Mouse (Mus musculus) midbrain, embryonic 16.5 days (tissue): ENCODE data around the gene Plxnd1. TPM values are rescaled to one million over a fixed set of nuclear protein-coding genes. Genes with fewer than 3 reads are reported as not detected.

Source experiments
- ATAC-seq: fragments of 200-750 bp; cut with Nextera tagmentation; 2 replicates; pipeline ENCODE4 v1.8.0; 2017; ENCODE audit warnings: moderate TSS enrichment
- H3K27ac ChIP-seq: fragments of 300-500 bp; sonication (generic); 2 replicates; pipeline ENCODE4 v1.5.1; 2014; ENCODE audit warnings: mild to moderate bottlenecking, low read length, mixed read lengths
- H3K27me3 ChIP-seq: fragments of 300-500 bp; sonication (generic); 2 replicates; pipeline ENCODE4 v1.6.1; 2014; ENCODE audit warnings: low read depth, low read length, mixed read lengths; ENCODE audit not compliant: control insufficient read depth, insufficient read depth
- H3K36me3 ChIP-seq: fragments of 300-500 bp; sonication (generic); 2 replicates; pipeline ENCODE4 v1.6.1; 2014; ENCODE audit warnings: mild to moderate bottlenecking, low read length, moderate library complexity, mixed read lengths; ENCODE audit not compliant: control insufficient read depth, insufficient read depth
- H3K4me1 ChIP-seq: fragments of 300-500 bp; sonication (generic); 2 replicates; pipeline ENCODE4 v1.6.1; 2014; ENCODE audit warnings: mild to moderate bottlenecking, low read length, mixed read lengths; ENCODE audit not compliant: control insufficient read depth, insufficient read depth
- H3K4me2 ChIP-seq: fragments of 300-500 bp; sonication (generic); 2 replicates; pipeline ENCODE4 v1.6.1; 2014; ENCODE audit warnings: mild to moderate bottlenecking, low read length, mixed read lengths
- H3K4me3 ChIP-seq: fragments of 300-500 bp; sonication (generic); 2 replicates; pipeline ENCODE4 v1.5.1; 2014; ENCODE audit warnings: low read depth, mild to moderate bottlenecking, low read length, moderate library complexity, mixed read lengths
- H3K9ac ChIP-seq: fragments of 300-500 bp; sonication (generic); 2 replicates; pipeline ENCODE4 v1.6.1; 2014; ENCODE audit warnings: low read depth, low read length, mixed read lengths
- H3K9me3 ChIP-seq: fragments of 300-500 bp; sonication (generic); replicated peaks from 2 replicates; pipeline ENCODE4 v1.6.1; 2014; ENCODE audit warnings: mild to moderate bottlenecking, low read length, mixed read lengths; ENCODE audit not compliant: control insufficient read depth, poor library complexity, severe bottlenecking
- WGBS: fragments of 180-500 bp; shearing (Covaris S2); extraction: QIAGEN DNeasy Blood & Tissue Kit; methylation state at CpG from one replicate; pipeline ENCODE4 v1.1.7; 2014; 5-methylcytosine and 5-hydroxymethylcytosine counted together
- polyA plus RNA-seq: library from polyadenylated mRNA; unstranded; fragments of >200 nt; fragmentation: Nextera tagmentation; extraction: Ambion mirVana; gene quantifications from 2 replicates; pipeline ENCODE4 v1.2.1, GENCODE M21; 2015

Gene Plxnd1
- polyA plus RNA-seq, 1 experiment from 2014 or later: 7.5 TPM

GRCm38 (mm10) chr6:115994146-115994876 is 494 bp downstream of the Plxnd1 start:
- Histone ChIP-seq H3K9me3 (no peaks in the 10 kb centered on the region), H3K4me1 (peaks cover 14% of the 10 kb centered on the region), H3K27ac (no peak overlapping the region; the same call in 1 of the 2 replicates), H3K9ac (peak overlapping the region; percentile 57), H3K27me3 (peaks cover 46% of the 10 kb centered on the region), H3K4me3 (peak overlapping the region; percentile 52), H3K36me3 (no peaks in the 10 kb centered on the region), H3K4me2 (peak overlapping the region; percentile 90)
- peak; percentile 13; the same call in 1 of the 2 replicates for ATAC-seq
- under 1% methylated on average over 66 of the region's 93 CpGs for WGBS

- H3K4me2 ChIP-seq: peak overlapping the region; percentile 90
- peak overlapping the region; percentile 52 for H3K4me3 ChIP-seq
- no peaks in the 10 kb centered on the region for H3K9me3 ChIP-seq
- peaks cover 46% of the 10 kb centered on the region for H3K27me3 ChIP-seq
- H3K27ac ChIP-seq: no peak overlapping the region
- peak overlapping the region; percentile 57 for H3K9ac ChIP-seq
- peaks cover 14% of the 10 kb centered on the region for H3K4me1 ChIP-seq
- 2% methylated on average over 85 of the region's 86 CpGs for WGBS
- H3K36me3 ChIP-seq: no peaks in the 10 kb centered on the region
- ATAC-seq: 0 out of 2 replicates have a peak, but pooled peaks have one; percentile 12
Observed at GRCm38 (mm10) chr6:115993463-115994145, 1.2 kb downstream of the Plxnd1 start.

- peaks cover 46% of the 10 kb centered on the region for H3K27me3 ChIP-seq
- 43% methylated on average over 6 of the region's 6 CpGs for WGBS
- no peak overlapping the region for H3K9ac ChIP-seq
- H3K36me3 ChIP-seq: no peaks in the 10 kb centered on the region
- H3K4me1 ChIP-seq: peaks cover 14% of the 10 kb centered on the region
- ATAC-seq: no peak
- no peak overlapping the region for H3K27ac ChIP-seq
- no peaks in the 10 kb centered on the region for H3K9me3 ChIP-seq
- peak overlapping the region; percentile 52 for H3K4me3 ChIP-seq
- peak overlapping the region; percentile 90 for H3K4me2 ChIP-seq
Observed at GRCm38 (mm10) chr6:115992981-115993380, 1.8 kb downstream of the Plxnd1 start.

- Histone ChIP-seq H3K9ac (no peak overlapping the region), H3K27me3 (peaks cover 46% of the 10 kb centered on the region), H3K36me3 (no peaks in the 10 kb centered on the region), H3K4me1 (peaks cover 14% of the 10 kb centered on the region), H3K4me3 (peak overlapping the region; percentile 12; the same call in 1 of the 2 replicates), H3K4me2 (peak overlapping the region; percentile 20; the same call in 1 of the 2 replicates), H3K9me3 (no peaks in the 10 kb centered on the region), H3K27ac (no peak overlapping the region)
- 36% methylated on average over 10 of the region's 10 CpGs for WGBS
- ATAC-seq: no peak
Observed at GRCm38 (mm10) chr6:115991881-115992620, 2.8 kb downstream of the Plxnd1 start.

GRCm38 (mm10) chr6:115991108-115991880 is 3.5 kb downstream of the Plxnd1 start:
- no peak overlapping the region for H3K9ac ChIP-seq
- no peaks in the 10 kb centered on the region for H3K9me3 ChIP-seq
- H3K27ac ChIP-seq: no peak overlapping the region
- no peak for ATAC-seq
- WGBS: 30% methylated on average over 13 of the region's 13 CpGs
- H3K4me1 ChIP-seq: peaks cover 20% of the 10 kb centered on the region
- H3K36me3 ChIP-seq: no peaks in the 10 kb centered on the region
- H3K27me3 ChIP-seq: peaks cover 46% of the 10 kb centered on the region
- peak overlapping the region; percentile 24; the same call in 1 of the 2 replicates for H3K4me2 ChIP-seq
- H3K4me3 ChIP-seq: peak overlapping the region; percentile 12; the same call in 1 of the 2 replicates

GRCm38 (mm10) chr6:115990479-115990878 is 4.3 kb downstream of the Plxnd1 start:
- Histone ChIP-seq H3K36me3 (no peaks in the 10 kb centered on the region), H3K27me3 (peaks cover 40% of the 10 kb centered on the region), H3K27ac (no peak overlapping the region), H3K4me1 (peaks cover 22% of the 10 kb centered on the region), H3K9me3 (no peaks in the 10 kb centered on the region), H3K4me2 (no peak overlapping the region; the same call in 1 of the 2 replicates), H3K4me3 (no peak overlapping the region), H3K9ac (no peak overlapping the region)
- ATAC-seq: no peak
- 83% methylated on average over 9 of the region's 9 CpGs for WGBS

GRCm38 (mm10) chr6:115990056-115990455 is 4.7 kb downstream of the Plxnd1 start:
- H3K4me2 ChIP-seq: no peak overlapping the region
- no peak overlapping the region for H3K4me3 ChIP-seq
- WGBS: 83% methylated on average over 3 of the region's 3 CpGs
- no peak overlapping the region for H3K9ac ChIP-seq
- peaks cover 18% of the 10 kb centered on the region; the same call in 1 of the 2 replicates for H3K4me1 ChIP-seq
- no peaks in the 10 kb centered on the region for H3K36me3 ChIP-seq
- no peak overlapping the region for H3K27ac ChIP-seq
- peaks cover 39% of the 10 kb centered on the region for H3K27me3 ChIP-seq
- no peak for ATAC-seq
- H3K9me3 ChIP-seq: no peaks in the 10 kb centered on the region

- no peak overlapping the region for H3K4me3 ChIP-seq
- H3K36me3 ChIP-seq: no peaks in the 10 kb centered on the region
- WGBS: 63% methylated on average over 4 of the region's 4 CpGs
- no peak overlapping the region for H3K4me2 ChIP-seq
- H3K27ac ChIP-seq: no peak overlapping the region
- H3K9ac ChIP-seq: no peak overlapping the region
- H3K9me3 ChIP-seq: no peaks in the 10 kb centered on the region
- peaks cover 39% of the 10 kb centered on the region for H3K27me3 ChIP-seq
- ATAC-seq: no peak
- peaks cover 18% of the 10 kb centered on the region; the same call in 1 of the 2 replicates for H3K4me1 ChIP-seq
Observed at GRCm38 (mm10) chr6:115989607-115990006, 5.2 kb downstream of the Plxnd1 start.
